Mouse (Mus musculus) cerebellum, adult 2 months (tissue): ENCODE measurements around the gene 4933430I17Rik. TPM values are rescaled to one million over a fixed set of nuclear protein-coding genes. Genes with fewer than 3 reads are reported as not detected.
A peak's percentile ranks its signal among the peaks of the same experiment; 100 is the strongest.

Source experiments
- DNase-seq, 2 experiments: peaks; one replicate each; pipeline ENCODE4 v3.0.0; 2021
- H3K27ac ChIP-seq: fragments of 200-500 bp; 2 replicates; pipeline ENCODE4 v1.5.1; 2012; ENCODE audit warnings: low read length, control low read depth, inconsistent platforms; ENCODE audit not compliant: insufficient read depth
- H3K27me3 ChIP-seq: fragments of 200-500 bp; 2 replicates; pipeline ENCODE4 v1.6.1; 2012; ENCODE audit warnings: inconsistent platforms, mild to moderate bottlenecking, low read length, moderate library complexity; ENCODE audit not compliant: control insufficient read depth, insufficient read depth
- H3K4me1 ChIP-seq: fragments of 200-500 bp; 2 replicates; pipeline ENCODE4 v1.6.1; 2011; ENCODE audit warnings: low read length; ENCODE audit not compliant: control insufficient read depth, insufficient read depth
- H3K4me3 ChIP-seq: fragments of 200-500 bp; replicated peaks from 2 replicates; pipeline ENCODE3; 2011; ENCODE audit warnings: mild to moderate bottlenecking, low read depth, low read length, control low read depth; ENCODE audit not compliant: insufficient read depth
- CTCF ChIP-seq: fragments of 200-500 bp; IDR thresholded peaks from 2 replicates; pipeline ENCODE4 v1.5.1; 2011; ENCODE audit warnings: low read depth, mild to moderate bottlenecking, control low read depth, low read length, moderate library complexity, borderline replicate concordance; ENCODE audit not compliant: insufficient read depth
- POLR2A ChIP-seq: fragments of 200-500 bp; IDR thresholded peaks from 2 replicates; pipeline ENCODE4 v1.6.1; 2011; ENCODE audit warnings: low read length, control low read depth, borderline replicate concordance; ENCODE audit not compliant: insufficient read depth
- WGBS: fragments of 180-500 bp; shearing (Covaris S2); methylation state at CpG from one replicate; pipeline ENCODE4 v1.1.7; 2018; 5-methylcytosine and 5-hydroxymethylcytosine counted together
- polyA plus RNA-seq: library from polyadenylated mRNA; depleted of rRNA; stranded (reverse); fragments of >200 nt; gene quantifications from 2 replicates; pipeline ENCODE4 v1.2.3, GENCODE M21; 2012

Gene 4933430I17Rik
- polyA plus RNA-seq, 1 experiment: 0.72 TPM

- no peak for TF ChIP-seq CTCF
- no peak for TF ChIP-seq POLR2A
- no peak for DNase-seq
- H3K4me3 ChIP-seq: no peak overlapping the region
- H3K27ac ChIP-seq: no peak overlapping the region
- H3K4me1 ChIP-seq: no peaks in the 10 kb centered on the region
- H3K27me3 ChIP-seq: no peaks in the 10 kb centered on the region
- 87% methylated on average over 3 of the region's 3 CpGs for WGBS
These were observed 40.2 kb upstream of the 4933430I17Rik start for GRCm38 (mm10) chr4:62484928-62485327.

- DNase-seq: peak in 1 of 2 experiments; percentile 46
- TF ChIP-seq POLR2A (no peak), CTCF (no peak)
- WGBS: 62% methylated on average over 8 of the region's 8 CpGs
- H3K4me1 ChIP-seq: no peaks in the 10 kb centered on the region
- no peaks in the 10 kb centered on the region for H3K27me3 ChIP-seq
- H3K4me3 ChIP-seq: no peak overlapping the region
- no peak overlapping the region for H3K27ac ChIP-seq
These were observed 39.6 kb upstream of the 4933430I17Rik start for GRCm38 (mm10) chr4:62485450-62486161.

- no peaks in the 10 kb centered on the region for H3K4me1 ChIP-seq
- H3K4me3 ChIP-seq: no peak overlapping the region
- no peak overlapping the region for H3K27ac ChIP-seq
- no peak for TF ChIP-seq CTCF
- no peak for TF ChIP-seq POLR2A
- no peak for DNase-seq
- WGBS: 84% methylated on average over 15 of the region's 15 CpGs
- H3K27me3 ChIP-seq: no peaks in the 10 kb centered on the region
These were observed 38.9 kb upstream of the 4933430I17Rik start for GRCm38 (mm10) chr4:62486162-62486696.

- 95% methylated on average over 5 of the region's 5 CpGs for WGBS
- Histone ChIP-seq H3K27ac (no peak overlapping the region), H3K27me3 (no peaks in the 10 kb centered on the region), H3K4me1 (no peaks in the 10 kb centered on the region), H3K4me3 (no peak overlapping the region)
- TF ChIP-seq CTCF (no peak), POLR2A (no peak)
- no peak for DNase-seq
These were observed 38.0 kb upstream of the 4933430I17Rik start for GRCm38 (mm10) chr4:62487172-62487571.

GRCm38 (mm10) chr4:62487914-62488313, 37.3 kb upstream of the 4933430I17Rik start:
- no peaks in the 10 kb centered on the region for H3K27me3 ChIP-seq
- WGBS: 75% methylated on average over 2 of the region's 2 CpGs
- DNase-seq: no peak
- H3K4me1 ChIP-seq: no peaks in the 10 kb centered on the region
- TF ChIP-seq POLR2A: no peak
- TF ChIP-seq CTCF: no peak
- no peak overlapping the region for H3K4me3 ChIP-seq
- no peak overlapping the region for H3K27ac ChIP-seq

- Histone ChIP-seq H3K4me1 (peaks cover 13% of the 10 kb centered on the region), H3K27me3 (no peaks in the 10 kb centered on the region), H3K4me3 (no peak overlapping the region), H3K27ac (no peak overlapping the region)
- 60% methylated on average over 2 of the region's 2 CpGs for WGBS
- TF ChIP-seq POLR2A (no peak), CTCF (no peak)
- DNase-seq: no peak
These were observed 32.5 kb upstream of the 4933430I17Rik start for GRCm38 (mm10) chr4:62492682-62493081.

GRCm38 (mm10) chr4:62494230-62494629, 30.9 kb upstream of the 4933430I17Rik start:
- Histone ChIP-seq H3K27me3 (no peaks in the 10 kb centered on the region), H3K4me3 (no peak overlapping the region), H3K4me1 (peaks cover 13% of the 10 kb centered on the region), H3K27ac (no peak overlapping the region)
- WGBS: 29% methylated on average over 9 of the region's 9 CpGs
- TF ChIP-seq CTCF: no peak
- TF ChIP-seq POLR2A: no peak
- no peak for DNase-seq

- Histone ChIP-seq H3K27me3 (no peaks in the 10 kb centered on the region), H3K4me1 (peaks cover 13% of the 10 kb centered on the region)
These were observed 29.2 kb upstream of the 4933430I17Rik start for GRCm38 (mm10) chr4:62495946-62496345.

More at GRCm38 (mm10) chr4:62495946-62496345, 29.2 kb upstream of the 4933430I17Rik start:
- H3K4me3 ChIP-seq: no peak overlapping the region
- H3K27ac ChIP-seq: no peak overlapping the region
- TF ChIP-seq CTCF: no peak
- TF ChIP-seq POLR2A: no peak
- WGBS: 19% methylated on average over 8 of the region's 8 CpGs
- no peak for DNase-seq
